Mouse (Mus musculus) kidney, embryonic 15.5 days (tissue): ENCODE results near the gene Steap1. TPM values are rescaled to one million over a fixed set of nuclear protein-coding genes. Genes with fewer than 3 reads are reported as not detected.

ENCODE experiments used
- polyA plus RNA-seq: library from polyadenylated mRNA; unstranded; fragments of >200 nt; fragmentation: Nextera tagmentation; extraction: Ambion mirVana; gene quantifications from 2 replicates; pipeline ENCODE4 v1.2.1, GENCODE M21; 2015

The Steap1 gene
- polyA plus RNA-seq, 1 experiment from 2014 or later: 15.9 TPM

Other genes with a start within 250 kb of the Steap1 start
- 31.4 and 32.5 TPM in 2 replicates for gene Cldn12, start 234.4 kb downstream of the Steap1 start, polyA plus RNA-seq
- 31.5 and 33.2 TPM in 2 replicates for gene Gtpbp10, start 189.8 kb downstream of the Steap1 start, polyA plus RNA-seq
- 0.85 and 0.88 TPM in 2 replicates for gene Gm8773, start 175.5 kb downstream of the Steap1 start, polyA plus RNA-seq
- 3.2 and 3.4 TPM in 2 replicates for gene Cfap69, start 85.1 kb downstream of the Steap1 start, polyA plus RNA-seq
- gene Steap2, start 54.7 kb downstream of the Steap1 start, polyA plus RNA-seq: 23.5 and 23.9 TPM in 2 replicates